Comparison of ENCODE assay signal across 8 mouse cellular contexts in the genomic region with DNA sequence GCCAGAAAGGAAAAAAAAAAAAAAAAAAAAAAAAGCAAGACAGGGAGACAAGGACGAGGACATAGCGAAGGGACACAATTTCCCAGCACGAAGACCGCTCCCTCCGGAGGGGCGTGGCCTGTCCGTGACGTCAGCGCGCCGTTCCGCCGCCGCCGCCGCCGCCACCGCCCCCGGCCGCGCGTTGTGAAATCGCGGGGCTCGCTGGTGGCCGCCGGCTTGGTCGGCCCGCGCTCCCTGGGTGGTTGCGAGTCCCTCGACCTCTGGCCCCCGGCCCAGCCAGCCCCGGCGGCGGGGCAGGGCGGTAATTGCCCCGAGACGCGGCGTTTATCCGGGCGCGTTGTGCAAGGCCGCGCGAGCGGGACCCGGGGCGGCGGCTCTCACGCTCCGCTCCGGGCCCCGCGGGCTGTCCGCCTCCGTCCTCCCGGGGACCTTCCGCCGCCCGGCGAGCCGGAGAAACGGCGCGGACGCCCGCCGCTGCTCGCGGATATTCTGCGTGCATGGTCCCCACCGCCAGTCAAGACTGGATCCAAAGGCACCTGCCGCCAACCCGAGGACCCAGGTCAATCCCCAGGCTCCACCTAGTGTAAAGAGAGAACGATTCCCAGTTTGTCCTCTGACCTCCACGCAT. TPM values are rescaled to one million over a fixed set of nuclear protein-coding genes. Genes with fewer than 3 reads are reported as not detected.
DNase-seq lines count a peak whose midpoint lies in the region; ATAC-seq and TF ChIP-seq lines count a peak whose summit lies in the region.

No protein-coding gene starts in this region.

- TF ChIP-seq EP300 in liver, postnatal 0 days (IDR thresholded peaks at IDR 0.05; ENCODE audit: low read depth) = no peak

- peak overlapping the region; percentile 63 for H3K27ac ChIP-seq in forebrain, embryonic 13.5 days
- peak overlapping the region; percentile 60 for H3K27ac ChIP-seq in liver, postnatal 0 days (ENCODE audit: low read depth)
- H3K27ac ChIP-seq in neural tube, embryonic 13.5 days (replicated peaks) = peak overlapping the region; percentile 84
- 0 out of 2 replicates have a peak overlapping the region, but pooled peaks have one; percentile 45 for H3K27ac ChIP-seq in testis, adult 2 months (ENCODE audit: control insufficient read depth, insufficient read depth, low read depth, low read length)

- intact Hi-C loops in heart, postnatal 10 days (cut with DNase I) = loop anchor here (5.0 kb wide), 1 partner anchor 103 kb away; no protein-coding TSS in a partner anchor

- TF ChIP-seq POLR2A in testis, adult 2 months (IDR thresholded peaks at IDR 0.05; ENCODE audit: control insufficient read depth, low read depth, low read length) = peak; percentile 23; the same call in 1 of the 2 replicates

- under 1% methylated on average over 46 of the region's 78 CpGs for WGBS in forebrain, embryonic 13.5 days
- WGBS in liver, postnatal 0 days (ENCODE audit: insufficient replicate concordance) = under 1% methylated on average over 53 of the region's 78 CpGs
- WGBS in neural tube, embryonic 13.5 days = under 1% methylated on average over 53 of the region's 78 CpGs

- peaks cover 68% of the 10 kb centered on the region for H3K27me3 ChIP-seq in E14TG2a.4 (ENCODE audit: insufficient read depth, low read length)
- H3K27me3 ChIP-seq in forebrain, embryonic 13.5 days = peaks cover 17% of the 10 kb centered on the region
- H3K27me3 ChIP-seq in liver, postnatal 0 days (ENCODE audit: insufficient read depth, low read length) = peaks cover 26% of the 10 kb centered on the region; the same call in 1 of the 2 replicates
- peaks cover 23% of the 10 kb centered on the region for H3K27me3 ChIP-seq in neural tube, embryonic 13.5 days
- H3K27me3 ChIP-seq in testis, adult 2 months (ENCODE audit: control insufficient read depth, insufficient read depth, low read length) = no peaks in the 10 kb centered on the region

- peaks cover 18% of the 10 kb centered on the region for H3K4me1 ChIP-seq in E14TG2a.4 (replicated peaks; ENCODE audit: low read depth, low read length)
- H3K4me1 ChIP-seq in forebrain, embryonic 13.5 days = peaks cover 17% of the 10 kb centered on the region
- H3K4me1 ChIP-seq in liver, postnatal 0 days (ENCODE audit: insufficient read depth) = peaks cover 2% of the 10 kb centered on the region; the same call in 1 of the 2 replicates
- H3K4me1 ChIP-seq in neural tube, embryonic 13.5 days (replicated peaks) = peaks cover 12% of the 10 kb centered on the region
- H3K4me1 ChIP-seq in testis, adult 2 months (ENCODE audit: control insufficient read depth, insufficient read depth, low read length) = no peaks in the 10 kb centered on the region; the same call in 1 of the 2 replicates

- DNase-seq in heart, postnatal 10 days = peak; percentile 89 to 90
- peak; percentile 81 for DNase-seq in layer of hippocampus, adult 11-12 months (ENCODE audit: low spot score)
- peak; percentile 88 for DNase-seq in liver, postnatal 0 days

- no peaks in the 10 kb centered on the region for H3K9me3 ChIP-seq in E14TG2a.4 (ENCODE audit: low read length)
- no peaks in the 10 kb centered on the region for H3K9me3 ChIP-seq in forebrain, embryonic 13.5 days (replicated peaks)
- no peaks in the 10 kb centered on the region for H3K9me3 ChIP-seq in liver, postnatal 0 days (ENCODE audit: low read length)
- H3K9me3 ChIP-seq in neural tube, embryonic 13.5 days = no peaks in the 10 kb centered on the region

- H3K4me2 ChIP-seq in forebrain, embryonic 13.5 days = peak overlapping the region; percentile 65
- peak overlapping the region; percentile 88 for H3K4me2 ChIP-seq in liver, postnatal 0 days (ENCODE audit: low read depth, low read length)
- peak overlapping the region; percentile 75 for H3K4me2 ChIP-seq in neural tube, embryonic 13.5 days

- H3K4me3 ChIP-seq in E14TG2a.4 (replicated peaks; ENCODE audit: low read length) = peak overlapping the region; percentile 90
- H3K4me3 ChIP-seq in forebrain, embryonic 13.5 days = peak overlapping the region; percentile 73
- H3K4me3 ChIP-seq in liver, postnatal 0 days (ENCODE audit: low read depth, low read length) = peak overlapping the region; percentile 63
- peak overlapping the region; percentile 74 for H3K4me3 ChIP-seq in neural tube, embryonic 13.5 days
- peak overlapping the region; percentile 91 for H3K4me3 ChIP-seq in testis, adult 2 months (ENCODE audit: control insufficient read depth, low read depth, low read length)

- no peak for TF ChIP-seq CTCF in E14TG2a.4 (conservative IDR thresholded peaks at IDR 0.05; ENCODE audit: low read length)
- TF ChIP-seq CTCF in liver, postnatal 0 days (IDR thresholded peaks at IDR 0.05; ENCODE audit: low read depth) = 0 out of 2 replicates have a peak, but pooled peaks have one; percentile 9
- no peak for TF ChIP-seq CTCF in testis, adult 2 months (IDR thresholded peaks at IDR 0.05; ENCODE audit: control insufficient read depth, insufficient read depth, insufficient replicate concordance, low read depth, low read length)

- ATAC-seq in cerebellum, adult (ENCODE audit: insufficient number of reproducible peaks, low FRiP score, low TSS enrichment) = peak; percentile 74
- peak; percentile 90 for ATAC-seq in forebrain, embryonic 13.5 days
- ATAC-seq in liver, postnatal 0 days = peak; percentile 91
- peak; percentile 89 for ATAC-seq in neural tube, embryonic 13.5 days (ENCODE audit: low read depth)

- H3K36me3 ChIP-seq in E14TG2a.4 (ENCODE audit: insufficient read depth, low read length) = no peaks in the 10 kb centered on the region
- no peaks in the 10 kb centered on the region for H3K36me3 ChIP-seq in forebrain, embryonic 13.5 days (ENCODE audit: poor library complexity, severe bottlenecking)
- no peaks in the 10 kb centered on the region for H3K36me3 ChIP-seq in liver, postnatal 0 days (replicated peaks; ENCODE audit: insufficient read depth, low read length)
- no peaks in the 10 kb centered on the region for H3K36me3 ChIP-seq in neural tube, embryonic 13.5 days
- no peaks in the 10 kb centered on the region for H3K36me3 ChIP-seq in testis, adult 2 months (ENCODE audit: control insufficient read depth, insufficient read depth, low read length)

- H3K9ac ChIP-seq in forebrain, embryonic 13.5 days = peak overlapping the region; percentile 86
- H3K9ac ChIP-seq in liver, postnatal 0 days (replicated peaks) = peak overlapping the region; percentile 66
- peak overlapping the region; percentile 92 for H3K9ac ChIP-seq in neural tube, embryonic 13.5 days

RNA-seq across cellular contexts. Expression of a gene that starts 38.5 kb away (rescaled TPM):
- polyA plus RNA-seq in forebrain, embryonic 13.5 days (2015; fragmentation: Nextera tagmentation; extraction: Ambion mirVana) = not detected in 2 replicates
- total RNA-seq in heart, postnatal 10 days (2021) = not detected
- polyA plus RNA-seq in liver, postnatal 0 days (2015; fragmentation: Nextera tagmentation; extraction: Ambion mirVana) = not detected in 2 replicates
- not detected in 2 replicates for polyA plus RNA-seq in neural tube, embryonic 13.5 days (2015; fragmentation: Nextera tagmentation; extraction: Ambion mirVana)
- 0.04 TPM in 1 of 2 replicates, not detected in the other for polyA plus RNA-seq in testis, adult 2 months (2012; rRNA removed)

Comparison
In these comparisons a context has a peak if more than half of its experiments do, and no peak if none do; other contexts are left out.
1. Peak in every context shown above with its lines: DNase-seq, ATAC-seq, H3K4me3 ChIP-seq and H3K27ac ChIP-seq.